Mouse (Mus musculus) neural tube, embryonic 13.5 days (tissue): ENCODE measurements around the gene Plcd4. TPM values are rescaled to one million over a fixed set of nuclear protein-coding genes. Genes with fewer than 3 reads are reported as not detected.
A peak's percentile ranks its signal among the peaks of the same experiment; 100 is the strongest.

ENCODE experiments used
- ATAC-seq: fragments of 200-750 bp; cut with Nextera tagmentation; 2 replicates; pipeline ENCODE4 v1.8.0; 2017; ENCODE audit warnings: low read depth, mild to moderate bottlenecking, moderate TSS enrichment, moderate library complexity
- H3K27ac ChIP-seq: fragments of 300-500 bp; sonication (generic); replicated peaks from 2 replicates; pipeline ENCODE4 v1.5.1; 2015; ENCODE audit warnings: moderate library complexity, mild to moderate bottlenecking, inconsistent platforms
- H3K27me3 ChIP-seq: fragments of 300-500 bp; sonication (generic); 2 replicates; pipeline ENCODE4 v1.6.1; 2015; ENCODE audit warnings: mild to moderate bottlenecking, inconsistent platforms
- H3K36me3 ChIP-seq: fragments of 300-500 bp; sonication (generic); 2 replicates; pipeline ENCODE4 v1.6.1; 2015; ENCODE audit warnings: mild to moderate bottlenecking, inconsistent platforms
- H3K4me1 ChIP-seq: fragments of 300-500 bp; sonication (generic); replicated peaks from 2 replicates; pipeline ENCODE4 v1.6.1; 2015; ENCODE audit warnings: inconsistent platforms
- H3K4me2 ChIP-seq: fragments of 300-500 bp; sonication (generic); 2 replicates; pipeline ENCODE4 v1.6.1; 2015; ENCODE audit warnings: inconsistent platforms, mild to moderate bottlenecking, moderate library complexity
- H3K4me3 ChIP-seq: fragments of 300-500 bp; sonication (generic); 2 replicates; pipeline ENCODE4 v1.5.1; 2015; ENCODE audit warnings: mild to moderate bottlenecking, inconsistent platforms
- H3K9ac ChIP-seq: fragments of 300-500 bp; sonication (generic); 2 replicates; pipeline ENCODE4 v1.6.1; 2015; ENCODE audit warnings: moderate library complexity, mild to moderate bottlenecking, inconsistent platforms
- H3K9me3 ChIP-seq: fragments of 300-500 bp; sonication (generic); 2 replicates; pipeline ENCODE4 v1.6.1; 2016; ENCODE audit warnings: inconsistent platforms
- WGBS: fragments of 180-500 bp; shearing (Covaris S2); methylation state at CpG from one replicate; pipeline ENCODE4 v1.1.7; 2015; 5-methylcytosine and 5-hydroxymethylcytosine counted together
- polyA plus RNA-seq: library from polyadenylated mRNA; unstranded; fragments of >200 nt; fragmentation: Nextera tagmentation; extraction: Ambion mirVana; gene quantifications from 2 replicates; pipeline ENCODE4 v1.2.1, GENCODE M21; 2015

The Plcd4 gene
- polyA plus RNA-seq, 1 experiment from 2014 or later, result 8.7 TPM

GRCm38 (mm10) chr1:74544184-74544583, 1.5 kb downstream of the Plcd4 start, which contains the start of gene Usp37:
Usp37 (minus strand) TSS chr1:74544284.
- no peak for ATAC-seq
- Histone ChIP-seq H3K36me3 (no peaks in the 10 kb centered on the region), H3K4me1 (peaks cover 19% of the 10 kb centered on the region), H3K27ac (peak within 1 kb of the TSS; percentile 66; the same call in 1 of the 2 replicates), H3K9me3 (no peaks in the 10 kb centered on the region), H3K9ac (no peak within 1 kb of the TSS; the same call in 1 of the 2 replicates), H3K4me3 (peak within 1 kb of the TSS; percentile 17; the same call in 1 of the 2 replicates), H3K4me2 (peak within 1 kb of the TSS; percentile 45), H3K27me3 (no peaks in the 10 kb centered on the region)
- 41% methylated on average over 4 of the region's 4 CpGs for WGBS

GRCm38 (mm10) chr1:74559061-74559460, 16.4 kb downstream of the Plcd4 start:
- Histone ChIP-seq H3K36me3 (peaks cover 12% of the 10 kb centered on the region), H3K4me2 (no peak overlapping the region), H3K4me1 (no peaks in the 10 kb centered on the region), H3K9ac (no peak overlapping the region), H3K27me3 (no peaks in the 10 kb centered on the region), H3K9me3 (no peaks in the 10 kb centered on the region), H3K27ac (no peak overlapping the region), H3K4me3 (no peak overlapping the region)
- ATAC-seq, result no peak
- WGBS, result 84% methylated on average over 5 of the region's 5 CpGs

- Histone ChIP-seq H3K27ac (no peak overlapping the region), H3K4me2 (no peak overlapping the region)
- 73% methylated on average over 6 of the region's 6 CpGs for WGBS
These were observed 23.1 kb downstream of the Plcd4 start for GRCm38 (mm10) chr1:74565834-74566233.

GRCm38 (mm10) chr1:74569739-74570719, 27.3 kb downstream of the Plcd4 start:
- H3K4me2 ChIP-seq, result no peak overlapping the region
- H3K9ac ChIP-seq, result no peak overlapping the region
- no peaks in the 10 kb centered on the region for H3K27me3 ChIP-seq
- H3K4me1 ChIP-seq, result no peaks in the 10 kb centered on the region
- peaks cover 93% of the 10 kb centered on the region for H3K36me3 ChIP-seq
- H3K27ac ChIP-seq, result no peak overlapping the region
- no peak overlapping the region for H3K4me3 ChIP-seq
- no peak for ATAC-seq
- no peaks in the 10 kb centered on the region for H3K9me3 ChIP-seq
- 91% methylated on average over 29 of the region's 29 CpGs for WGBS

More at GRCm38 (mm10) chr1:74565834-74566233, 23.1 kb downstream of the Plcd4 start:
- Histone ChIP-seq H3K27me3 (no peaks in the 10 kb centered on the region), H3K9ac (no peak overlapping the region), H3K4me1 (no peaks in the 10 kb centered on the region), H3K9me3 (no peaks in the 10 kb centered on the region), H3K36me3 (peaks cover 75% of the 10 kb centered on the region), H3K4me3 (no peak overlapping the region)
- no peak for ATAC-seq

- H3K27ac ChIP-seq, result no peak overlapping the region
- ATAC-seq, result no peak
- H3K9ac ChIP-seq, result no peak overlapping the region
- WGBS, result 76% methylated on average over 3 of the region's 3 CpGs
- H3K27me3 ChIP-seq, result no peaks in the 10 kb centered on the region
- H3K4me1 ChIP-seq, result peaks cover 25% of the 10 kb centered on the region
- peaks cover 40% of the 10 kb centered on the region for H3K36me3 ChIP-seq
- no peak overlapping the region for H3K4me2 ChIP-seq
- no peaks in the 10 kb centered on the region for H3K9me3 ChIP-seq
- no peak overlapping the region for H3K4me3 ChIP-seq
These were observed 39.9 kb downstream of the Plcd4 start for GRCm38 (mm10) chr1:74582621-74583020.

- Histone ChIP-seq H3K27me3 (no peaks in the 10 kb centered on the region), H3K36me3 (peaks cover 26% of the 10 kb centered on the region), H3K4me3 (no peak overlapping the region), H3K9me3 (no peaks in the 10 kb centered on the region), H3K4me2 (no peak overlapping the region), H3K9ac (peak overlapping the region; percentile 50; the same call in 1 of the 2 replicates), H3K27ac (no peak overlapping the region), H3K4me1 (peaks cover 35% of the 10 kb centered on the region)
- ATAC-seq, result no peak
- WGBS, result 95% methylated on average over 3 of the region's 3 CpGs
These were observed 42.1 kb downstream of the Plcd4 start for GRCm38 (mm10) chr1:74584616-74585398.

- under 1% methylated on average over 24 of the region's 24 CpGs for WGBS
These were observed 44.6 kb downstream of the Plcd4 start for GRCm38 (mm10) chr1:74587233-74587772.

GRCm38 (mm10) chr1:74587773-74588445, 45.2 kb downstream of the Plcd4 start, which contains the start of the genes Zfp142 and Bcs1l:
Zfp142 (minus strand) TSS chr1:74588246.
Bcs1l (plus strand) TSS chr1:74588289.
- peak within 1 kb of the TSS; percentile 86 for H3K4me3 ChIP-seq
- peak; percentile 99 for ATAC-seq
- peak within 1 kb of the TSS; percentile 92 for H3K4me2 ChIP-seq
- peaks cover 40% of the 10 kb centered on the region for H3K36me3 ChIP-seq
- under 1% methylated on average over 48 of the region's 48 CpGs for WGBS
- peak within 1 kb of the TSS; percentile 87 for H3K27ac ChIP-seq
- no peaks in the 10 kb centered on the region for H3K9me3 ChIP-seq
- peaks cover 35% of the 10 kb centered on the region for H3K4me1 ChIP-seq
- H3K27me3 ChIP-seq, result no peaks in the 10 kb centered on the region
- H3K9ac ChIP-seq, result peak within 1 kb of the TSS; percentile 88

More at GRCm38 (mm10) chr1:74587233-74587772, 44.6 kb downstream of the Plcd4 start:
- ATAC-seq, result peak; percentile 21
- H3K4me2 ChIP-seq, result peak overlapping the region; percentile 92
- H3K9ac ChIP-seq, result peak overlapping the region; percentile 88
- H3K4me1 ChIP-seq, result peaks cover 35% of the 10 kb centered on the region
- peaks cover 42% of the 10 kb centered on the region for H3K36me3 ChIP-seq
- no peaks in the 10 kb centered on the region for H3K9me3 ChIP-seq
- peak overlapping the region; percentile 87 for H3K27ac ChIP-seq
- H3K27me3 ChIP-seq, result no peaks in the 10 kb centered on the region
- peak overlapping the region; percentile 86 for H3K4me3 ChIP-seq

- H3K4me2 ChIP-seq, result no peak overlapping the region
- H3K36me3 ChIP-seq, result peaks cover 91% of the 10 kb centered on the region
- no peak overlapping the region for H3K27ac ChIP-seq
- ATAC-seq, result no peak
- peaks cover under 1% of the 10 kb centered on the region; the same call in 1 of the 2 replicates for H3K4me1 ChIP-seq
- no peaks in the 10 kb centered on the region for H3K27me3 ChIP-seq
- no peak overlapping the region for H3K9ac ChIP-seq
- H3K4me3 ChIP-seq, result no peak overlapping the region
- H3K9me3 ChIP-seq, result no peaks in the 10 kb centered on the region
- 90% methylated on average over 8 of the region's 8 CpGs for WGBS
These were observed 51.7 kb downstream of the Plcd4 start for GRCm38 (mm10) chr1:74594434-74594833.

- peaks cover 60% of the 10 kb centered on the region for H3K36me3 ChIP-seq
- H3K27me3 ChIP-seq, result no peaks in the 10 kb centered on the region
- H3K9me3 ChIP-seq, result no peaks in the 10 kb centered on the region
- H3K4me3 ChIP-seq, result peak overlapping the region; percentile 92
- H3K27ac ChIP-seq, result peak overlapping the region; percentile 67; the same call in 1 of the 2 replicates
- ATAC-seq, result peak; percentile 75
- peak overlapping the region; percentile 90 for H3K4me2 ChIP-seq
- WGBS, result 9% methylated on average over 26 of the region's 26 CpGs
- H3K9ac ChIP-seq, result peak overlapping the region; percentile 89
- peaks cover 22% of the 10 kb centered on the region for H3K4me1 ChIP-seq
These were observed 58.0 kb downstream of the Plcd4 start for GRCm38 (mm10) chr1:74600501-74601266.
